Mouse (Mus musculus) cortical plate, adult 2 months (tissue): ENCODE results near the gene Smim1. TPM values are rescaled to one million over a fixed set of nuclear protein-coding genes. Genes with fewer than 3 reads are reported as not detected.
A peak's percentile ranks its signal among the peaks of the same experiment; 100 is the strongest.

Experiments
- H3K27ac ChIP-seq: fragments of 200-500 bp; 2 replicates; pipeline ENCODE4 v1.5.1; 2012; ENCODE audit warnings: low read length, control low read depth, inconsistent platforms; ENCODE audit not compliant: insufficient read depth
- H3K4me1 ChIP-seq: fragments of 200-500 bp; 2 replicates; pipeline ENCODE4 v1.6.1; 2011; ENCODE audit warnings: low read length; ENCODE audit not compliant: control insufficient read depth, insufficient read depth
- H3K4me3 ChIP-seq: fragments of 200-500 bp; 2 replicates; pipeline ENCODE4 v1.5.1; 2011; ENCODE audit warnings: mild to moderate bottlenecking, low read length, control low read depth; ENCODE audit not compliant: insufficient read depth
- CTCF ChIP-seq: fragments of 200-500 bp; IDR thresholded peaks from 2 replicates; pipeline ENCODE4 v1.5.1; 2011; ENCODE audit warnings: mild to moderate bottlenecking, control low read depth, low read length; ENCODE audit not compliant: insufficient read depth; ENCODE audit errors: extremely low read depth
- POLR2A ChIP-seq: fragments of 200-500 bp; IDR thresholded peaks from 2 replicates; pipeline ENCODE4 v1.6.1; 2011; ENCODE audit warnings: mild to moderate bottlenecking, low read length, control low read depth; ENCODE audit not compliant: insufficient read depth; ENCODE audit errors: extremely low read depth
- polyA plus RNA-seq: library from polyadenylated mRNA; depleted of rRNA; stranded (reverse); fragments of >200 nt; gene quantifications from 2 replicates; pipeline ENCODE4 v1.2.3, GENCODE M21; 2012; rRNA removed

Smim1 gene
- 21.3 and 23.5 TPM in 2 replicates for polyA plus RNA-seq

- TF ChIP-seq CTCF (peak; percentile 49), POLR2A (no peak)
- Histone ChIP-seq H3K27ac (peak within 1 kb of the TSS; percentile 83), H3K4me1 (peaks cover 11% of the 10 kb centered on the region), H3K4me3 (peak within 1 kb of the TSS; percentile 20)
These were observed at the start of gene Smim1 for GRCm38 (mm10) chr4:154025641-154026440. TSS of gene Smim1 (minus strand) at chr4:154026230.

- Histone ChIP-seq H3K4me1 (no peaks in the 10 kb centered on the region), H3K27ac (no peak overlapping the region), H3K4me3 (no peak overlapping the region)
- TF ChIP-seq POLR2A: no peak
- TF ChIP-seq CTCF: no peak
These were observed 45.9 kb upstream of the Smim1 start for GRCm38 (mm10) chr4:154071941-154072340.

- TF ChIP-seq CTCF (no peak), POLR2A (no peak)
- Histone ChIP-seq H3K27ac (no peak overlapping the region), H3K4me1 (no peaks in the 10 kb centered on the region), H3K4me3 (no peak overlapping the region)
These were observed 45.5 kb upstream of the Smim1 start for GRCm38 (mm10) chr4:154071521-154071920.

- no peak overlapping the region for H3K27ac ChIP-seq
- TF ChIP-seq POLR2A (no peak), CTCF (no peak)
- no peak overlapping the region for H3K4me3 ChIP-seq
- H3K4me1 ChIP-seq: no peaks in the 10 kb centered on the region
These were observed 44.9 kb upstream of the Smim1 start for GRCm38 (mm10) chr4:154070896-154071295.

GRCm38 (mm10) chr4:154064827-154065773 lies 39.1 kb upstream of the Smim1 start:
- no peaks in the 10 kb centered on the region for H3K4me1 ChIP-seq
- TF ChIP-seq POLR2A (no peak), CTCF (peak; percentile 96)
- H3K27ac ChIP-seq: no peak overlapping the region
- no peak overlapping the region for H3K4me3 ChIP-seq

- H3K27ac ChIP-seq: no peak overlapping the region
- H3K4me1 ChIP-seq: no peaks in the 10 kb centered on the region
- no peak overlapping the region for H3K4me3 ChIP-seq
- no peak for TF ChIP-seq POLR2A
- no peak for TF ChIP-seq CTCF
These were observed 31.7 kb upstream of the Smim1 start for GRCm38 (mm10) chr4:154057696-154058095.

- no peak overlapping the region for H3K27ac ChIP-seq
- no peak overlapping the region for H3K4me3 ChIP-seq
- H3K4me1 ChIP-seq: no peaks in the 10 kb centered on the region
- TF ChIP-seq CTCF: no peak
- no peak for TF ChIP-seq POLR2A
These were observed 30.6 kb upstream of the Smim1 start for GRCm38 (mm10) chr4:154056661-154057060.

GRCm38 (mm10) chr4:154056046-154056445 lies 30.0 kb upstream of the Smim1 start:
- H3K27ac ChIP-seq: no peak overlapping the region
- no peaks in the 10 kb centered on the region for H3K4me1 ChIP-seq
- no peak for TF ChIP-seq POLR2A
- TF ChIP-seq CTCF: no peak

GRCm38 (mm10) chr4:154055482-154055881 lies 29.5 kb upstream of the Smim1 start:
- Histone ChIP-seq H3K27ac (no peak overlapping the region), H3K4me1 (no peaks in the 10 kb centered on the region), H3K4me3 (no peak overlapping the region)
- TF ChIP-seq POLR2A: no peak
- TF ChIP-seq CTCF: no peak

More at GRCm38 (mm10) chr4:154056046-154056445, 30.0 kb upstream of the Smim1 start:
- no peak overlapping the region for H3K4me3 ChIP-seq

GRCm38 (mm10) chr4:154053065-154053464 lies 27.0 kb upstream of the Smim1 start:
- H3K4me1 ChIP-seq: no peaks in the 10 kb centered on the region
- no peak overlapping the region for H3K4me3 ChIP-seq
- peak; percentile 29; the same call in 1 of the 2 replicates for TF ChIP-seq CTCF
- TF ChIP-seq POLR2A: no peak
- no peak overlapping the region for H3K27ac ChIP-seq
